Mouse (Mus musculus): Measurements from ENCODE around the gene Gm49776. TPM values are rescaled to one million over a fixed set of nuclear protein-coding genes. Genes with fewer than 3 reads are reported as not detected.
"Not testable (repeated sequence)": the region's sequence is repeated elsewhere in the genome, so short reads cannot be mapped to it uniquely, and the experiment has no call there.

The Gm49776 gene
- polyA plus RNA-seq, 1 experiment from 2014 or later, result 2.5 TPM

GRCm38 (mm10) chr16:18198365-18199098 lies 59.6 kb downstream of the Gm49776 start:
- Histone ChIP-seq H3K4me2 (replicated peaks) (no peak overlapping the region), H3K4me3 (replicated peaks) (no peak overlapping the region), H3K27ac (replicated peaks) (no peak overlapping the region), H3K9ac (no peak overlapping the region), H3K27me3 (no peaks in the 10 kb centered on the region), H3K4me1 (peaks cover 13% of the 10 kb centered on the region), H3K9me3 (replicated peaks) (no peaks in the 10 kb centered on the region), H3K36me3 (no peaks in the 10 kb centered on the region)
- WGBS, result 72% methylated on average over 10 of the region's 10 CpGs
- ATAC-seq (ENCODE audit: insufficient number of reproducible peaks, low FRiP score, low TSS enrichment, low read depth), result no peak

GRCm38 (mm10) chr16:18197881-18198280 lies 60.2 kb downstream of the Gm49776 start:
- H3K27me3 ChIP-seq, result no peaks in the 10 kb centered on the region

GRCm38 (mm10) chr16:18195561-18195960 lies 62.6 kb downstream of the Gm49776 start:
- not testable (repeated sequence) for H3K27ac ChIP-seq (replicated peaks); H3K4me3 ChIP-seq (replicated peaks); ATAC-seq (ENCODE audit: insufficient number of reproducible peaks, low FRiP score, low TSS enrichment, low read depth); H3K9ac ChIP-seq; H3K4me2 ChIP-seq (replicated peaks); H3K27me3 ChIP-seq; H3K9me3 ChIP-seq (replicated peaks); H3K36me3 ChIP-seq
- WGBS, result 44% methylated on average over 3 of the region's 3 CpGs
- H3K4me1 ChIP-seq, result peaks cover 10% of the 10 kb centered on the region

More at GRCm38 (mm10) chr16:18197881-18198280, 60.2 kb downstream of the Gm49776 start:
- H3K9ac ChIP-seq, result no peak overlapping the region
- peaks cover 13% of the 10 kb centered on the region for H3K4me1 ChIP-seq
- H3K36me3 ChIP-seq, result no peaks in the 10 kb centered on the region
- H3K27ac ChIP-seq (replicated peaks), result no peak overlapping the region
- no peak for ATAC-seq (ENCODE audit: insufficient number of reproducible peaks, low FRiP score, low TSS enrichment, low read depth)
- no peaks in the 10 kb centered on the region for H3K9me3 ChIP-seq (replicated peaks)
- 77% methylated on average over 6 of the region's 6 CpGs for WGBS
- no peak overlapping the region for H3K4me2 ChIP-seq (replicated peaks)
- H3K4me3 ChIP-seq (replicated peaks), result no peak overlapping the region

MicroRNA genes within 50 kb of the gene (microRNA counts, 519-probe panel; counts per million panel counts)
- 2,001 counts per million, percentile 39 among the panel's probes with 10 or more counts for microRNA mmu-miR-1306

Small RNA genes within 50 kb of the gene (microRNA-seq; reads per million reads assigned to microRNA genes)
- not detected for gene Gm24572 (ENCODE audit: borderline number of aligned reads)
- 185 reads per million, percentile 61 among the genes with 10 or more reads in this experiment for gene Mir1306 (ENCODE audit: borderline number of aligned reads)

Other genes with a start within 250 kb of the Gm49776 start
- 108 and 115 TPM in 2 replicates for gene Dgcr6, start 205.5 kb downstream of the Gm49776 start, polyA plus RNA-seq (2015; fragmentation: Nextera tagmentation; extraction: Ambion mirVana)
- 11.2 and 11.7 TPM in 2 replicates for gene Prodh, start 168.1 kb downstream of the Gm49776 start, polyA plus RNA-seq (2015; fragmentation: Nextera tagmentation; extraction: Ambion mirVana)
- gene Rtn4r, start 130.7 kb downstream of the Gm49776 start, polyA plus RNA-seq (2015; fragmentation: Nextera tagmentation; extraction: Ambion mirVana), result 7.4 and 7.9 TPM in 2 replicates
- gene Ccdc188, start 40.4 kb downstream of the Gm49776 start, polyA plus RNA-seq (2015; fragmentation: Nextera tagmentation; extraction: Ambion mirVana), result not detected in 2 replicates
- 24.3 and 24.7 TPM in 2 replicates for gene Zdhhc8, start 23.2 kb downstream of the Gm49776 start, polyA plus RNA-seq (2015; fragmentation: Nextera tagmentation; extraction: Ambion mirVana)
- gene Trmt2a, start 9.6 kb downstream of the Gm49776 start, polyA plus RNA-seq (2015; fragmentation: Nextera tagmentation; extraction: Ambion mirVana), result 114 TPM in 2 replicates
- 450 and 466 TPM in 2 replicates for gene Ranbp1, start 9.6 kb downstream of the Gm49776 start, polyA plus RNA-seq (2015; fragmentation: Nextera tagmentation; extraction: Ambion mirVana)
- 28.6 and 31.7 TPM in 2 replicates for gene Dgcr8, start 30.9 kb upstream of the Gm49776 start, polyA plus RNA-seq (2015; fragmentation: Nextera tagmentation; extraction: Ambion mirVana)
- 29.3 and 29.8 TPM in 2 replicates for gene Tango2, start 89.8 kb upstream of the Gm49776 start, polyA plus RNA-seq (2015; fragmentation: Nextera tagmentation; extraction: Ambion mirVana)
- 33.8 and 37.9 TPM in 2 replicates for gene Arvcf, start 89.9 kb upstream of the Gm49776 start, polyA plus RNA-seq (2015; fragmentation: Nextera tagmentation; extraction: Ambion mirVana)
- gene Txnrd2, start 168.1 kb upstream of the Gm49776 start, polyA plus RNA-seq (2015; fragmentation: Nextera tagmentation; extraction: Ambion mirVana), result 17.0 and 18.2 TPM in 2 replicates
- gene Comt, start 168.5 kb upstream of the Gm49776 start, polyA plus RNA-seq (2015; fragmentation: Nextera tagmentation; extraction: Ambion mirVana), result 109 and 116 TPM in 2 replicates
- 15.1 and 18.7 TPM in 2 replicates for gene Gnb1l, start 240.4 kb upstream of the Gm49776 start, polyA plus RNA-seq (2015; fragmentation: Nextera tagmentation; extraction: Ambion mirVana)
- 3.5 and 4.5 TPM in 2 replicates for gene Rtl10, start 240.6 kb upstream of the Gm49776 start, polyA plus RNA-seq (2015; fragmentation: Nextera tagmentation; extraction: Ambion mirVana)